Mouse (Mus musculus) MEL (cell line): ENCODE measurements around the gene Grifin. TPM values are rescaled to one million over a fixed set of nuclear protein-coding genes. Genes with fewer than 3 reads are reported as not detected.

Source experiments
- DNase-seq: peaks from one replicate; pipeline ENCODE4 v3.0.0; 2011; ENCODE audit warnings: low read depth, low spot score
- H3K27ac ChIP-seq: 2 replicates; pipeline ENCODE4 v1.5.1; 2012; ENCODE audit warnings: low read depth, mild to moderate bottlenecking, control low read depth, low read length, moderate library complexity; ENCODE audit not compliant: control insufficient read depth
- H3K27me3 ChIP-seq, 2 experiments: fragments of 150-350 bp in 1 of 2; sonication (generic) in 1 of 2; 2 replicates each; pipeline ENCODE4 v1.6.1; 2012; ENCODE audit warnings: low read length in 2 of 2, mild to moderate bottlenecking in 2 of 2, improper control_type of control experiment in 1 of 2, moderate library complexity in 1 of 2; ENCODE audit not compliant: insufficient read depth in 2 of 2, control insufficient read depth in 1 of 2
- H3K36me3 ChIP-seq, 2 experiments: 2 replicates each; pipeline ENCODE4 v1.6.1; 2012 to 2014; ENCODE audit warnings: low read length in 2 of 2, improper control_type of control experiment in 1 of 2, inconsistent platforms in 1 of 2, mild to moderate bottlenecking in 1 of 2; ENCODE audit not compliant: insufficient read depth in 2 of 2, control insufficient read depth in 1 of 2
- H3K4me1 ChIP-seq, 2 experiments: fragments of 150-350 bp in 1 of 2; sonication (generic) in 1 of 2; 2 replicates each; pipeline ENCODE4 v1.6.1; 2012; ENCODE audit warnings: low read length in 2 of 2, improper control_type of control experiment in 1 of 2, mild to moderate bottlenecking in 1 of 2; ENCODE audit not compliant: insufficient read depth in 2 of 2, control insufficient read depth in 1 of 2
- H3K4me3 ChIP-seq, 2 experiments: fragments of 150-350 bp in 1 of 2; sonication (generic) in 1 of 2; 2 replicates each; pipeline ENCODE4 v1.5.1; 2012; ENCODE audit warnings: low read depth in 2 of 2, low read length in 2 of 2, mild to moderate bottlenecking in 2 of 2, moderate library complexity in 2 of 2, control low read depth in 1 of 2, improper control_type of control experiment in 1 of 2; ENCODE audit not compliant: control insufficient read depth in 1 of 2, insufficient read depth in 1 of 2
- H3K79me2 ChIP-seq: 2 replicates; pipeline ENCODE4 v1.6.1; 2012; ENCODE audit warnings: mild to moderate bottlenecking, low read length, moderate library complexity; ENCODE audit not compliant: control insufficient read depth, poor library complexity, insufficient read depth
- H3K9ac ChIP-seq: 2 replicates; pipeline ENCODE4 v1.6.1; 2012; ENCODE audit warnings: low read depth, mild to moderate bottlenecking, control low read depth, low read length, moderate library complexity; ENCODE audit not compliant: control insufficient read depth, poor library complexity, severe bottlenecking
- H3K9me3 ChIP-seq: fragments of 150-350 bp; sonication (generic); replicated peaks from 2 replicates; pipeline ENCODE4 v1.6.1; 2012; ENCODE audit warnings: mild to moderate bottlenecking, low read length, improper control_type of control experiment, moderate library complexity; ENCODE audit not compliant: insufficient read depth
- BHLHE40 ChIP-seq: IDR thresholded peaks from 2 replicates; pipeline ENCODE4 v1.6.1; 2012; ENCODE audit warnings: low read depth, mild to moderate bottlenecking, inconsistent platforms, low read length, improper control_type of control experiment, borderline replicate concordance
- CTCF ChIP-seq, 3 experiments: IDR thresholded peaks in 2 of 3; conservative IDR thresholded peaks in 1 of 3; 2 replicates each; pipeline ENCODE4 v1.5.1; 2011 to 2012; ENCODE audit warnings: low read length in 3 of 3, low read depth in 2 of 3, mild to moderate bottlenecking in 2 of 3, improper control_type of control experiment in 1 of 3, inconsistent platforms in 1 of 3, mixed read lengths in 1 of 3, moderate library complexity in 1 of 3; ENCODE audit not compliant: control insufficient read depth in 1 of 3, insufficient read depth in 1 of 3, poor library complexity in 1 of 3, severe bottlenecking in 1 of 3
- ETS1 ChIP-seq: IDR thresholded peaks from 2 replicates; pipeline ENCODE4 v1.6.1; 2012; ENCODE audit warnings: low read depth, mild to moderate bottlenecking, inconsistent platforms, low read length, improper control_type of control experiment, moderate library complexity
- HCFC1 ChIP-seq: IDR thresholded peaks from 2 replicates; pipeline ENCODE4 v1.6.1; 2012; ENCODE audit warnings: low read depth, mild to moderate bottlenecking, inconsistent platforms, low read length, improper control_type of control experiment, moderate library complexity
- JUND ChIP-seq: IDR thresholded peaks from 2 replicates; pipeline ENCODE4 v1.6.1; 2011; ENCODE audit warnings: low read depth, mild to moderate bottlenecking, improper control_type of control experiment, low read length
- MAFK ChIP-seq: IDR thresholded peaks from 2 replicates; pipeline ENCODE4 v1.6.1; 2011; ENCODE audit warnings: low read depth, mild to moderate bottlenecking, low read length, improper control_type of control experiment, borderline replicate concordance
- MAX ChIP-seq: IDR thresholded peaks from 2 replicates; pipeline ENCODE4 v1.6.1; 2011; ENCODE audit warnings: low read length, improper control_type of control experiment
- MAZ ChIP-seq: IDR thresholded peaks from 2 replicates; pipeline ENCODE4 v1.6.1; 2012; ENCODE audit warnings: low read depth, mild to moderate bottlenecking, inconsistent platforms, low read length, improper control_type of control experiment
- MXI1 ChIP-seq: IDR thresholded peaks from 2 replicates; pipeline ENCODE4 v1.6.1; 2011; ENCODE audit warnings: mild to moderate bottlenecking, low read depth, low read length, improper control_type of control experiment
- MYB ChIP-seq: IDR thresholded peaks from 2 replicates; pipeline ENCODE4 v1.6.1; 2011; ENCODE audit warnings: mild to moderate bottlenecking, low read depth, low read length, improper control_type of control experiment
- MYC ChIP-seq: IDR thresholded peaks from 2 replicates; pipeline ENCODE4 v1.6.1; 2011; ENCODE audit warnings: low read depth, mild to moderate bottlenecking, low read length, improper control_type of control experiment, moderate library complexity
- NELFE ChIP-seq: IDR thresholded peaks from 2 replicates; pipeline ENCODE4 v1.6.1; 2011; ENCODE audit warnings: low read depth, low read length, improper control_type of control experiment
- POLR2A ChIP-seq, 2 experiments: IDR thresholded peaks; 2 replicates each; pipeline ENCODE4 v1.6.1; 2011 to 2012; ENCODE audit warnings: low read length in 2 of 2, mild to moderate bottlenecking in 2 of 2, control low read depth in 1 of 2, improper control_type of control experiment in 1 of 2, low read depth in 1 of 2, moderate library complexity in 1 of 2; ENCODE audit not compliant: control insufficient read depth in 1 of 2, insufficient read depth in 1 of 2, poor library complexity in 1 of 2
- POLR2AphosphoS5 ChIP-seq: IDR thresholded peaks from 2 replicates; pipeline ENCODE4 v1.6.1; 2012; ENCODE audit warnings: low read depth, borderline replicate concordance, mild to moderate bottlenecking, inconsistent platforms, low read length, moderate library complexity, mixed read lengths
- SMC3 ChIP-seq: IDR thresholded peaks from 2 replicates; pipeline ENCODE4 v1.6.1; 2011; ENCODE audit warnings: low read depth, low read length, improper control_type of control experiment
- TAL1 ChIP-seq: IDR thresholded peaks from 2 replicates; pipeline ENCODE4 v1.6.1; 2012; ENCODE audit warnings: mild to moderate bottlenecking, inconsistent platforms, low read length, moderate library complexity, mixed read lengths
- TBP ChIP-seq: IDR thresholded peaks from 2 replicates; pipeline ENCODE4 v1.8.0; 2011; ENCODE audit warnings: low read depth, low read length, improper control_type of control experiment
- USF1 ChIP-seq: IDR thresholded peaks from 2 replicates; pipeline ENCODE4 v1.6.1; 2014; ENCODE audit warnings: low read depth, mild to moderate bottlenecking, inconsistent platforms, low read length, improper control_type of control experiment, moderate library complexity
- USF2 ChIP-seq, 2 experiments: IDR thresholded peaks; 2 replicates each; pipeline ENCODE4 v1.6.1; 2011 to 2012; ENCODE audit warnings: improper control_type of control experiment in 2 of 2, low read length in 2 of 2, borderline replicate concordance in 1 of 2, inconsistent platforms in 1 of 2, low read depth in 1 of 2, mild to moderate bottlenecking in 1 of 2; ENCODE audit not compliant: insufficient read depth in 1 of 2
- ZC3H11A ChIP-seq: IDR thresholded peaks from 2 replicates; pipeline ENCODE4 v1.6.1; 2012; ENCODE audit warnings: low read depth, mild to moderate bottlenecking, inconsistent platforms, low read length, improper control_type of control experiment
- ZNF384 ChIP-seq: IDR thresholded peaks from 2 replicates; pipeline ENCODE4 v1.6.1; 2012; ENCODE audit warnings: low read depth, mild to moderate bottlenecking, inconsistent platforms, low read length, improper control_type of control experiment
- polyA plus RNA-seq, 2 experiments: library from polyadenylated mRNA; stranded (reverse) in 1 of 2; unstranded in 1 of 2; fragments of >175 nt in 1 of 2; fragments of >200 nt in 1 of 2; gene quantifications; 2 replicates each; pipeline versions ENCODE4 v1.2.1 to v1.2.4; 2012; ENCODE audit warnings: low replicate concordance in 2 of 2, low read depth in 1 of 2; ENCODE audit not compliant: insufficient read length in 2 of 2, insufficient read depth in 1 of 2, missing spikeins in 1 of 2
- total RNA-seq: library from RNA; depleted of rRNA; stranded (reverse); fragments of 300-350 nt; gene quantifications from 2 replicates; pipeline ENCODE4 v1.2.3, GENCODE M21; 2012

The Grifin gene
- total and polyA plus RNA-seq, 3 experiments: 0.32 TPM; not detected in 2

GRCm38 (mm10) chr5:140581569-140581968 is 16.7 kb upstream of the Grifin start:
- DNase-seq: no peak
- Histone ChIP-seq H3K27ac (no peak overlapping the region), H3K36me3 (no peaks in the 10 kb centered on the region), H3K9ac (no peak overlapping the region), H3K27me3 (peaks cover 0 to 2% of the 10 kb centered on the region in 2 experiments; a peak in 3 of 4 replicates), H3K4me3 (no peak overlapping the region), H3K79me2 (no peaks in the 10 kb centered on the region), H3K4me1 (no peaks in the 10 kb centered on the region), H3K9me3 (no peaks in the 10 kb centered on the region)
- no peak for TF ChIP-seq TBP
- TF ChIP-seq MAZ: no peak
- no peak for TF ChIP-seq ZC3H11A
- no peak for TF ChIP-seq SMC3
- no peak for TF ChIP-seq USF1

DNA sequence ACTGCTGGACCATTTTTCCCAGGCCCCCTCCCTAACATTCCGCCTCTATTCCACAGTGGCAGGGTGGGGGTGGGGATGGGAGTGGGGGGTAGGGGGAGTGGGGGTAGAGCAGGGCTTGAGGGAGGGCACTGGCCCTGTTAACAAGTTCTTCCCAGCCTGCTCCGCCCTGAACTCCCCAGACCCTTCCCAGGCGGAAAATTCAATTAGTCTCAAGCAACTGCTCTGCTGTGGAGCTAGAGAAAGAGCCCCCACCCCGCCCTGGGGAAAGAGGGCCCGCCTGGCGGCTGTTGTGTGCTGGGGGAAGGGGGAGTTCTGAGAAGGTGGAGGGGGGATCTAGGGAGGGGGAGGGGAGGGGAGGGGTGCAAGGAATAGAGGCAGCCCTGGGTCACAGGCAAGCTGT is 14.9 kb upstream of the Grifin start:
- TF ChIP-seq USF2 (IDR thresholded peaks at IDR 0.05; ENCODE audit: borderline replicate concordance in 1 of 2, insufficient read depth in 1 of 2, low read depth in 1 of 2, low read length in 2 of 2) (no peak), MXI1 (no peak), ETS1 (no peak), BHLHE40 (no peak), MYB (no peak), MAX (no peak), ZC3H11A (no peak), MYC (no peak), POLR2AphosphoS5 (no peak), CTCF (IDR thresholded peaks at IDR 0.05 in 2 of 3, conservative IDR thresholded peaks at IDR 0.05 in 1 of 3; ENCODE audit: control insufficient read depth in 1 of 3, insufficient read depth in 1 of 3, low read depth in 2 of 3, low read length in 3 of 3, poor library complexity in 1 of 3, severe bottlenecking in 1 of 3) (no peak), TAL1 (no peak), NELFE (no peak), USF1 (no peak), HCFC1 (no peak), ZNF384 (no peak), POLR2A (IDR thresholded peaks at IDR 0.05; ENCODE audit: control insufficient read depth in 1 of 2, insufficient read depth in 1 of 2, low read depth in 1 of 2, low read length in 2 of 2, poor library complexity in 1 of 2) (no peak), MAFK (no peak), JUND (no peak), MAZ (no peak)
- H3K27ac ChIP-seq: no peak overlapping the region

More for the DNA sequence above, 14.9 kb upstream of the Grifin start:
- Histone ChIP-seq H3K27me3 (peaks cover 0 to 2% of the 10 kb centered on the region in 2 experiments; a peak in 2 of 4 replicates), H3K4me3 (no peak overlapping the region), H3K9me3 (no peaks in the 10 kb centered on the region), H3K79me2 (no peaks in the 10 kb centered on the region), H3K9ac (no peak overlapping the region), H3K36me3 (no peaks in the 10 kb centered on the region), H3K4me1 (no peaks in the 10 kb centered on the region)
- no peak for DNase-seq
